Mouse (Mus musculus) heart, embryonic 11.5 days (tissue): ENCODE results near the gene Rrad. TPM values are rescaled to one million over a fixed set of nuclear protein-coding genes. Genes with fewer than 3 reads are reported as not detected.
A peak's percentile ranks its signal among the peaks of the same experiment; 100 is the strongest.

ENCODE experiments used
- ATAC-seq: fragments of 200-750 bp; cut with Nextera tagmentation; replicated peaks from 2 replicates; pipeline ENCODE4 v1.8.0; 2017; ENCODE audit warnings: moderate library complexity; ENCODE audit not compliant: insufficient number of reproducible peaks, low FRiP score, low TSS enrichment
- H3K27ac ChIP-seq: fragments of 300-500 bp; sonication (generic); 2 replicates; pipeline ENCODE4 v1.5.1; 2014; ENCODE audit warnings: mild to moderate bottlenecking, low read depth, low read length
- H3K27me3 ChIP-seq: fragments of 300-500 bp; sonication (generic); 2 replicates; pipeline ENCODE4 v1.6.1; 2014; ENCODE audit warnings: mild to moderate bottlenecking, low read length, mixed read lengths; ENCODE audit not compliant: control insufficient read depth, insufficient read depth
- H3K36me3 ChIP-seq: fragments of 300-500 bp; sonication (generic); 2 replicates; pipeline ENCODE4 v1.6.1; 2014; ENCODE audit warnings: mild to moderate bottlenecking, low read length, moderate library complexity, mixed read lengths; ENCODE audit not compliant: control insufficient read depth, insufficient read depth
- H3K4me1 ChIP-seq: fragments of 300-500 bp; sonication (generic); 2 replicates; pipeline ENCODE4 v1.6.1; 2014; ENCODE audit warnings: low read length; ENCODE audit not compliant: control insufficient read depth, insufficient read depth
- H3K4me2 ChIP-seq: fragments of 300-500 bp; sonication (generic); 2 replicates; pipeline ENCODE4 v1.6.1; 2014; ENCODE audit warnings: mild to moderate bottlenecking, moderate library complexity
- H3K4me3 ChIP-seq: fragments of 300-500 bp; sonication (generic); 2 replicates; pipeline ENCODE4 v1.5.1; 2014; ENCODE audit warnings: low read depth, low read length
- H3K9ac ChIP-seq: fragments of 300-500 bp; sonication (generic); 2 replicates; pipeline ENCODE4 v1.6.1; 2014; ENCODE audit warnings: mild to moderate bottlenecking, low read depth, low read length, moderate library complexity
- H3K9me3 ChIP-seq: fragments of 300-500 bp; sonication (generic); replicated peaks from 2 replicates; pipeline ENCODE4 v1.6.1; 2016; ENCODE audit warnings: low read length; ENCODE audit not compliant: control insufficient read depth
- WGBS: fragments of 180-500 bp; shearing (Covaris S2); extraction: QIAGEN DNeasy Blood & Tissue Kit; methylation state at CpG from one replicate; pipeline ENCODE4 v1.1.7; 2014; ENCODE audit not compliant: insufficient replicate concordance; 5-methylcytosine and 5-hydroxymethylcytosine counted together
- polyA plus RNA-seq: library from polyadenylated mRNA; unstranded; fragments of >200 nt; fragmentation: Nextera tagmentation; extraction: Ambion mirVana; gene quantifications from 2 replicates; pipeline ENCODE4 v1.2.1, GENCODE M21; 2014

Gene Rrad
- polyA plus RNA-seq, 1 experiment from 2014 or later: 300 TPM

DNA sequence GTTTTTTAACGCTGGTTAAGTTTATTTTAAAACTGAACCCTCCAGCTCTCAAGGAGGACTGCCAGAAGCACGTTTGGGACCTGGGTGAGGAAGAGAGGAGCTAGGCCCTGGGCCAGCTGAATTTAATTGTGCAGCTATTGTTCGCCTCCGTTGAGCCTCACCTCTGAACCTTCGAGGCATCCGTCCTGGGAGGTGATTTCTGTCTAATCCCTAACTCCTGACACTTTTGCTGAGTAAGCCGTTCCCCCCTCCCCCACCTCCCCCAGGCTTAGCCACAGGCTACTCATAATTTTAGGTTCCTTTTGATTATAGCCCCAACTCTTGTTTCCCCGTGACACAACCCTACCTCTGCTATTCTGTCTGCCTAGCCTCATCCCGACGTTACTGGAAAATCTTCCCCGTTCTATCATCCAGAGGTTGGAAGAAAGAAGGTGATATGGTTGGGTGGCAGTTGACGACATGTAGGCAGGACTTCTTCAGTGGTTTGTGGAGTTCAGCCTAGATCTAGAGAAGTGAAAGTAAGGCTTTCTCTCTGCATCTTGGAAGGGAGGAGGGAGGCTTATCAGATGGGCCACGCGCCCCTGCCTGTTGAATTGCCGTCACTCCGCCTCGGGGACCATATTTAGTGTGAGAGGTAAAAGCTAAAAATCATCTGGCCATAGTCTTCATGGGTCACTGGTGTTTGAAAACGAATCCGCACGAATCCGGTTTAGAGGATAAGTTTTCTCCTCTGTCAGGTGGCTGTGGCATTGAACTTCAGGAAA lies 35.2 kb downstream of the Rrad start:
- Histone ChIP-seq H3K4me2 (no peak overlapping the region), H3K36me3 (peaks cover 11% of the 10 kb centered on the region; the same call in 1 of the 2 replicates), H3K4me1 (no peaks in the 10 kb centered on the region; the same call in 1 of the 2 replicates), H3K9ac (no peak overlapping the region), H3K27me3 (no peaks in the 10 kb centered on the region), H3K4me3 (no peak overlapping the region), H3K9me3 (no peaks in the 10 kb centered on the region), H3K27ac (no peak overlapping the region)
- no peak for ATAC-seq
- 85% methylated on average over 21 of the region's 21 CpGs for WGBS

DNA sequence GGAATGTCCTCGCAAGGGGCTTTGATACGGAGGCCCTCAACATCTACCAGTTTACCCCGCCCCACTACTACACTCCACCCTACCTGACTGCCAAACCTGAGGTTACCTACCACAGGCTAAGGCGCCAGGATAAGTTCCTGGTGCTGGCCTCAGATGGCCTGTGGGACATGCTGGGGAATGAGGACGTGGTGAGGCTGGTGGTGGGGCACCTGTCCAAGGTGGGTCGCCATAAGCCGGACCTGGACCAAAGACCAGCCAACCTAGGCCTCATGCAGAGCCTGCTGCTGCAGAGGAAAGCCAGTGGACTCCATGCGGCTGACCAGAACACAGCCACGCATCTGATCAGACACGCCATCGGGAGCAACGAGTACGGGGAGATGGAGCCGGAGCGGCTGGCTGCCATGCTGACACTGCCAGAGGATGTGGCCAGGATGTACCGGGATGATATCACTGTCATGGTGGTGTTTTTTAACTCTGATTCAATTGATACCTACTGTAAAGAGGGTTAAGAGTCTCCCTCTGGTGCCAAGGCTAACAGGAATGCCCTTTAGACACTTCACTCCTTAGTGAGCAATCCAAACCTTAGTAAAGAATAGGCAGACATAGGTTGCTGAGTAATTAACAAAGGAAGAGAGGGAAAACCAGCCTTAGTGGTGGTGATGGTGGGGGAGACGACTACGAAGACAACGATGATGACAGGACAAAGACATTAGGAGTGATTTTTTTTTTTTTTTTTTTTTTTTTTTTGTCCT lies 36.3 kb downstream of the Rrad start:
- Histone ChIP-seq H3K4me3 (no peak overlapping the region), H3K27me3 (no peaks in the 10 kb centered on the region), H3K9ac (no peak overlapping the region), H3K36me3 (peaks cover 11% of the 10 kb centered on the region; the same call in 1 of the 2 replicates), H3K4me1 (no peaks in the 10 kb centered on the region; the same call in 1 of the 2 replicates), H3K9me3 (no peaks in the 10 kb centered on the region), H3K4me2 (no peak overlapping the region), H3K27ac (no peak overlapping the region)
- ATAC-seq: no peak
- WGBS: 93% methylated on average over 19 of the region's 19 CpGs

- no peak overlapping the region for H3K27ac ChIP-seq
- WGBS: 93% methylated on average over 31 of the region's 31 CpGs
- ATAC-seq: no peak
These were observed 37.4 kb downstream of the Rrad start for GRCm38 (mm10) chr8:104593536-104594325.

GRCm38 (mm10) chr8:104592566-104592965 lies 38.6 kb downstream of the Rrad start:
- Histone ChIP-seq H3K27ac (no peak overlapping the region), H3K4me2 (peak overlapping the region; percentile 92), H3K4me1 (no peaks in the 10 kb centered on the region; the same call in 1 of the 2 replicates), H3K9me3 (no peaks in the 10 kb centered on the region), H3K36me3 (peaks cover 11% of the 10 kb centered on the region; the same call in 1 of the 2 replicates), H3K4me3 (no peak overlapping the region), H3K9ac (no peak overlapping the region), H3K27me3 (no peaks in the 10 kb centered on the region)
- ATAC-seq: no peak
- WGBS: 76% methylated on average over 6 of the region's 6 CpGs

More at GRCm38 (mm10) chr8:104593536-104594325, 37.4 kb downstream of the Rrad start:
- no peaks in the 10 kb centered on the region for H3K27me3 ChIP-seq
- no peaks in the 10 kb centered on the region; the same call in 1 of the 2 replicates for H3K4me1 ChIP-seq
- peaks cover 11% of the 10 kb centered on the region; the same call in 1 of the 2 replicates for H3K36me3 ChIP-seq
- H3K9me3 ChIP-seq: no peaks in the 10 kb centered on the region
- no peak overlapping the region for H3K9ac ChIP-seq
- H3K4me2 ChIP-seq: no peak overlapping the region
- H3K4me3 ChIP-seq: no peak overlapping the region

- no peaks in the 10 kb centered on the region; the same call in 1 of the 2 replicates for H3K4me1 ChIP-seq
- peak overlapping the region; percentile 69 for H3K4me3 ChIP-seq
- peak overlapping the region; percentile 75 for H3K9ac ChIP-seq
- no peak for ATAC-seq
- H3K27me3 ChIP-seq: no peaks in the 10 kb centered on the region
- WGBS: 2% methylated on average over 9 of the region's 9 CpGs
- peaks cover 11% of the 10 kb centered on the region; the same call in 1 of the 2 replicates for H3K36me3 ChIP-seq
- no peaks in the 10 kb centered on the region for H3K9me3 ChIP-seq
- peak overlapping the region; percentile 92 for H3K4me2 ChIP-seq
- peak overlapping the region; percentile 66 for H3K27ac ChIP-seq
These were observed 39.3 kb downstream of the Rrad start for GRCm38 (mm10) chr8:104591856-104592255.

- peak; percentile 98 for ATAC-seq
- Histone ChIP-seq H3K4me2 (peak within 1 kb of the TSS; percentile 92), H3K36me3 (peaks cover 11% of the 10 kb centered on the region; the same call in 1 of the 2 replicates), H3K27ac (peak within 1 kb of the TSS; percentile 66), H3K9ac (peak within 1 kb of the TSS; percentile 75), H3K4me1 (no peaks in the 10 kb centered on the region; the same call in 1 of the 2 replicates), H3K27me3 (no peaks in the 10 kb centered on the region), H3K9me3 (no peaks in the 10 kb centered on the region), H3K4me3 (peak within 1 kb of the TSS; percentile 69)
- under 1% methylated on average over 44 of the region's 44 CpGs for WGBS
These were observed 39.8 kb downstream of the Rrad start, which contains the start of gene Pdp2 for GRCm38 (mm10) chr8:104591133-104591834. TSS of gene Pdp2 (plus strand) at chr8:104591451.

DNA sequence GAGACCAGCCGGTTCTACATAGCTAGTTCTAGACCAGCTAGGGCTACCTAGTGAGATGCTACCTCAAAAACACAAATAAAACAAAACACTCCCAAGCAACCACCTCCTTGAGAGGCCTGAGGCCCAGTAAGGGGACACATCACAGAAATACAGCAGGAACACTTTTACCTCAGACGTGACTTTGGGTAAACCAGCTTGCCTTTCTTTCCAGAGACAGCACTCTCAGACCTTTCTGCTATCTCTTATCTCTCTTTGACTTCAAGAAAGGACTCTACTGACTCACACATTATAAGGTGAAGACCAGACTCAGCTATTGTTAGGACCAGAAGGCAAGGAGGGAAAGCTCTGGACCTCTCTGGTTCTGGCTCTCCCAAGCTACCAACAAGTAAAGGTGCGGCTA lies 40.8 kb downstream of the Rrad start:
- Histone ChIP-seq H3K27me3 (no peaks in the 10 kb centered on the region), H3K9ac (no peak overlapping the region), H3K9me3 (no peaks in the 10 kb centered on the region), H3K36me3 (peaks cover 11% of the 10 kb centered on the region; the same call in 1 of the 2 replicates), H3K4me1 (no peaks in the 10 kb centered on the region; the same call in 1 of the 2 replicates), H3K27ac (no peak overlapping the region), H3K4me3 (no peak overlapping the region), H3K4me2 (no peak overlapping the region)
- 81% methylated on average over 3 of the region's 3 CpGs for WGBS
- ATAC-seq: no peak
